Mouse (Mus musculus) megakaryocyte-erythroid progenitor cell, adult 5 weeks (primary cell): ENCODE data around the gene Evi2a. TPM values are rescaled to one million over a fixed set of nuclear protein-coding genes. Genes with fewer than 3 reads are reported as not detected.

Experiments
- polyA plus RNA-seq: library from polyadenylated mRNA; stranded (reverse); fragments of >175 nt; gene quantifications from 2 replicates; pipeline ENCODE4 v1.2.3, GENCODE M21; 2012

The Evi2a gene
- polyA plus RNA-seq, result 1.6 and 2.2 TPM in 2 replicates

DNA sequence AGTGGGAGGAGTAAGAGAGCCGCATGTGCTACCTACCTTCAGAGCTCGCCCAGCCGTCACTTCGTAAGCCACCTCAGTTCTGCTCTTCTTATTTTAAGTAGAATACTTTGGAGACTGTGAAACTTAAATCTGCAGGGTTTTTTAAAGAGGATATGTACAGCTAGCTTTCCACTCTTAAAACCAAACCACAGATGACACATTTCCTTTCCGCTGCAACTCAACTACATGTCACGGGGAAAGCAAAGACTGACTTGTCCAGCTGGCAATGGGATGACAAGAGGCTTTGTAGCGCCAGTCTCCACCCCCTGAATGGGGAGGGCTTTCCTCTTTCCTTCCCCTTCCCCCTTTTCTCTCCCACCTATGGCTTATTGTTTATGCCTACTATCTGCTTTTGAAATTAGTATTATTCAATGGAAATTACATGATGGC lies at the start of gene Evi2a, which contains the start of gene Evi2:
Evi2a (minus strand) TSS at position 277 of the 429 bp plus-strand sequence.
Evi2 (minus strand) TSS at position 257 of the 429 bp plus-strand sequence.

GRCm38 (mm10) chr11:79523560-79524309 lies 6.7 kb downstream of the Evi2a start, which contains the start of gene Evi2b:
Evi2b (minus strand) TSS chr11:79523762.

GRCm38 (mm10) chr11:79503845-79504244 lies 26.6 kb downstream of the Evi2a start, which contains the start of gene Omg:
Omg (minus strand) TSS chr11:79504084.

Other genes with a start within 250 kb of the Evi2a start
- gene Gm9964, start 233.7 kb downstream of the Evi2a start, polyA plus RNA-seq, result not detected in 2 replicates
- gene Nf1, start 190.9 kb downstream of the Evi2a start, polyA plus RNA-seq, result 6.0 and 6.2 TPM in 2 replicates
- 0.05 TPM in 2 replicates for gene Omg, start 26.5 kb downstream of the Evi2a start, polyA plus RNA-seq
- gene Evi2b, start 6.8 kb downstream of the Evi2a start, polyA plus RNA-seq, result 22.3 and 23.3 TPM in 2 replicates
- gene Evi2, start within 50 bp of the Evi2a start, polyA plus RNA-seq, result 0.28 and 0.42 TPM in 2 replicates
- 2.3 and 4.6 TPM in 2 replicates for gene Rab11fip4, start 60.6 kb upstream of the Evi2a start, polyA plus RNA-seq